Mouse (Mus musculus): Measurements from ENCODE around the gene Smr2. TPM values are rescaled to one million over a fixed set of nuclear protein-coding genes. Genes with fewer than 3 reads are reported as not detected.
"Not testable (repeated sequence)": the region's sequence is repeated elsewhere in the genome, so short reads cannot be mapped to it uniquely, and the experiment has no call there.

The Smr2 gene
- total RNA-seq (2012; rRNA removed) (not detected in 2 replicates), total RNA-seq (2014; rRNA removed) (not detected in 2 replicates), polyA plus RNA-seq (2012; ENCODE audit: insufficient read length, low read depth) (not detected in 2 replicates)

GRCm38 (mm10) chr5:88086256-88086655, at the start of gene Smr2:
TSS of gene Smr2 (plus strand) at chr5:88086556.
- H3K79me2 ChIP-seq (replicated peaks; ENCODE audit: control insufficient read depth, extremely low read depth, insufficient read depth, poor library complexity, severe bottlenecking); dilution Hi-C loops (cut with MboI; ENCODE audit: extremely low pct_ligation_motif_present, extremely low pct_unique_long_range_greater_than_20kb, low sequenced_read_pairs); H3K27ac ChIP-seq (ENCODE audit: insufficient read depth, low read depth); H3K9me3 ChIP-seq (replicated peaks; ENCODE audit: low read length); H3K27me3 ChIP-seq (replicated peaks); in situ Hi-C loops (cut with MboI; ENCODE audit: low pct_ligation_motif_present, low pct_unique_long_range_greater_than_20kb, low sequenced_read_pairs); H3K4me3 ChIP-seq (replicated peaks in 1 of 3; ENCODE audit: low read depth in 2 of 3, low read length in 2 of 3, poor library complexity in 1 of 3); H3K9ac ChIP-seq (ENCODE audit: insufficient read depth, low read depth); H3K4me2 ChIP-seq (ENCODE audit: insufficient read depth, low read depth, poor library complexity, severe bottlenecking); H3K36me3 ChIP-seq (replicated peaks in 1 of 2; ENCODE audit: control insufficient read depth in 1 of 2, insufficient read depth in 1 of 2, low read length in 1 of 2); DNase-seq (ENCODE audit: extremely low read depth); H3K4me1 ChIP-seq (ENCODE audit: control insufficient read depth in 1 of 2, insufficient read depth in 2 of 2): not testable (repeated sequence)

DNA sequence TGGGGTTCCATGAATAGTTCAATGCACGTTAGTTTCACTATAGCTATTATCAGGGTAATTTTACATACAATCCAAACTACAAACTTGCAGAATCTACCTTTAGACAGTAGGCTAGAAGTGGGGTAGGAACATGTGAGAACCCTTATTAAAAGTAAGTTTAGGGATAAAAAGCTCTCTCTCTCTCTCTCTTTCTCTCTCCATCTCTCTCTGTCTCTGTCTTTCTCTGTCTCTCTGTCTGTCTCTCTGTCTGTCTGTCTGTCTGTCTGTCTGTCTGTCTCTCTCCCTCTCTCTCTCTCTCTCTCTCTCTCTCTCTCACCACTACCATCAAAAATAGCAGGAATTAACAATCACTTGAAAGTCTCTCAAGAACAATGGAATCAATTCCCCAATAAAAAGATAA, 25.1 kb downstream of the Smr2 start, which contains the start of gene Gm11116:
Gene Gm11116 (minus strand): TSS at position 101 of the 400 bp plus-strand sequence.
- Histone ChIP-seq H3K4me1 (ENCODE audit: control insufficient read depth in 1 of 2, insufficient read depth in 2 of 2) (no peaks in the 10 kb centered on the region), H3K36me3 (replicated peaks in 1 of 2; ENCODE audit: control insufficient read depth in 1 of 2, insufficient read depth in 1 of 2, low read length in 1 of 2) (no peaks in the 10 kb centered on the region), H3K4me2 (ENCODE audit: insufficient read depth, low read depth, poor library complexity, severe bottlenecking) (no peak within 1 kb of the TSS), H3K79me2 (replicated peaks; ENCODE audit: control insufficient read depth, extremely low read depth, insufficient read depth, poor library complexity, severe bottlenecking) (no peaks in the 10 kb centered on the region), H3K27me3 (replicated peaks) (no peaks in the 10 kb centered on the region), H3K9ac (ENCODE audit: insufficient read depth, low read depth) (no peak within 1 kb of the TSS), H3K27ac (ENCODE audit: insufficient read depth, low read depth) (no peak within 1 kb of the TSS), H3K9me3 (replicated peaks; ENCODE audit: low read length) (no peaks in the 10 kb centered on the region), H3K4me3 (replicated peaks in 1 of 3; ENCODE audit: low read depth in 2 of 3, low read length in 2 of 3, poor library complexity in 1 of 3) (no peak within 1 kb of the TSS)
- in situ Hi-C loops (cut with MboI; ENCODE audit: low pct_ligation_motif_present, low pct_unique_long_range_greater_than_20kb, low sequenced_read_pairs) = no loop called here
- DNase-seq (ENCODE audit: extremely low read depth) = no peak
- TF ChIP-seq TCF12 (IDR thresholded peaks at IDR 0.05; ENCODE audit: low read depth, low read length) = no peak
- no peak for TF ChIP-seq ZKSCAN1 (IDR thresholded peaks at IDR 0.05; ENCODE audit: borderline replicate concordance, low read depth, low read length)
- TF ChIP-seq ZC3H11A (IDR thresholded peaks at IDR 0.05; ENCODE audit: low read depth, low read length) = no peak
- TF ChIP-seq RCOR1 (conservative IDR thresholded peaks at IDR 0.05; ENCODE audit: low read depth, low read length) = no peak
- no peak for TF ChIP-seq KAT2A (IDR thresholded peaks at IDR 0.05; ENCODE audit: insufficient replicate concordance, low read length)
- TF ChIP-seq USF1 (IDR thresholded peaks at IDR 0.05; ENCODE audit: low read depth, low read length) = no peak
- TF ChIP-seq MXI1 (IDR thresholded peaks at IDR 0.05; ENCODE audit: low read depth, low read length) = no peak
- TF ChIP-seq NELFE (IDR thresholded peaks at IDR 0.05; ENCODE audit: low read depth, low read length) = no peak
- no peak for TF ChIP-seq MAX (IDR thresholded peaks at IDR 0.05; ENCODE audit: low read length)
- dilution Hi-C loops (cut with MboI; ENCODE audit: extremely low pct_ligation_motif_present, extremely low pct_unique_long_range_greater_than_20kb, low sequenced_read_pairs) = no loop called here

- Histone ChIP-seq H3K9me3 (replicated peaks; ENCODE audit: low read length) (no peaks in the 10 kb centered on the region), H3K36me3 (replicated peaks in 1 of 2; ENCODE audit: control insufficient read depth in 1 of 2, insufficient read depth in 1 of 2, low read length in 1 of 2) (no peaks in the 10 kb centered on the region), H3K27me3 (replicated peaks) (no peaks in the 10 kb centered on the region), H3K9ac (ENCODE audit: insufficient read depth, low read depth) (no peak within 1 kb of the TSS), H3K4me1 (ENCODE audit: control insufficient read depth in 1 of 2, insufficient read depth in 2 of 2) (no peaks in the 10 kb centered on the region), H3K79me2 (replicated peaks; ENCODE audit: control insufficient read depth, extremely low read depth, insufficient read depth, poor library complexity, severe bottlenecking) (no peaks in the 10 kb centered on the region), H3K4me2 (ENCODE audit: insufficient read depth, low read depth, poor library complexity, severe bottlenecking) (no peak within 1 kb of the TSS), H3K4me3 (replicated peaks in 1 of 3; ENCODE audit: low read depth in 2 of 3, low read length in 2 of 3, poor library complexity in 1 of 3) (no peak within 1 kb of the TSS), H3K27ac (ENCODE audit: insufficient read depth, low read depth) (no peak within 1 kb of the TSS)
- dilution Hi-C loops (cut with MboI; ENCODE audit: extremely low pct_ligation_motif_present, extremely low pct_unique_long_range_greater_than_20kb, low sequenced_read_pairs) (no loop called here), in situ Hi-C loops (cut with MboI; ENCODE audit: low pct_ligation_motif_present, low pct_unique_long_range_greater_than_20kb, low sequenced_read_pairs) (no loop called here)
- no peak for DNase-seq (ENCODE audit: extremely low read depth)
- no peak for TF ChIP-seq PAX5 (IDR thresholded peaks at IDR 0.05; ENCODE audit: low read length)
- TF ChIP-seq EP300 (IDR thresholded peaks at IDR 0.05; ENCODE audit: low read length) = no peak
- TF ChIP-seq CHD2 (IDR thresholded peaks at IDR 0.05; ENCODE audit: low read length) = no peak
- TF ChIP-seq ZMIZ1 (IDR thresholded peaks at IDR 0.05; ENCODE audit: low read depth, low read length) = no peak
- TF ChIP-seq CTCF (conservative IDR thresholded peaks at IDR 0.05 in 1 of 2, IDR thresholded peaks at IDR 0.05 in 1 of 2; ENCODE audit: low read depth in 2 of 2, low read length in 2 of 2) = no peak
- no peak for TF ChIP-seq TBP (conservative IDR thresholded peaks at IDR 0.05; ENCODE audit: low read depth, low read length)
- no peak for TF ChIP-seq TCF12 (IDR thresholded peaks at IDR 0.05; ENCODE audit: low read depth, low read length)
- TF ChIP-seq ZC3H11A (IDR thresholded peaks at IDR 0.05; ENCODE audit: low read depth, low read length) = no peak
- TF ChIP-seq SMC3 (IDR thresholded peaks at IDR 0.05; ENCODE audit: low read depth, low read length) = no peak
- TF ChIP-seq IRF4 (IDR thresholded peaks at IDR 0.05; ENCODE audit: low read depth, low read length) = no peak
- TF ChIP-seq JUND (conservative IDR thresholded peaks at IDR 0.05; ENCODE audit: low read depth, low read length) = no peak
- no peak for TF ChIP-seq POLR2AphosphoS2 (IDR thresholded peaks at IDR 0.05; ENCODE audit: low read depth, low read length)
- no peak for TF ChIP-seq SIN3A (IDR thresholded peaks at IDR 0.05; ENCODE audit: low read length)
- TF ChIP-seq POLR2A (IDR thresholded peaks at IDR 0.05; ENCODE audit: low read depth, low read length) = no peak
- no peak for TF ChIP-seq MYC (IDR thresholded peaks at IDR 0.05; ENCODE audit: low read depth, low read length)
- no peak for TF ChIP-seq KAT2A (IDR thresholded peaks at IDR 0.05; ENCODE audit: insufficient replicate concordance, low read length)
Observed at GRCm38 (mm10) chr5:88153999-88154398, 67.6 kb downstream of the Smr2 start, which contains the start of gene Gm11115. TSS of gene Gm11115 (minus strand) at chr5:88154099.

Data from CH12.LX (cell line).